Mouse (Mus musculus): ENCODE measurements at regions not wholly inside any gene's neighbourhood (a gene's known extent, or its start where the extent isn't known, plus 50 kb on each side); places are given as distances from the start of the nearest gene placed in this dataset.

- no peak for DNase-seq
Measured at GRCm38 (mm10) chr16:93384039-93384537, 219.8 kb downstream of the Setd4 start.

GRCm38 (mm10) chr16:93382945-93383344 lies 220.9 kb downstream of the Setd4 start:
- no peak for DNase-seq

GRCm38 (mm10) chr16:93380717-93381671 lies 222.9 kb downstream of the Setd4 start:
- no peak for DNase-seq

GRCm38 (mm10) chr16:93380117-93380516 lies 223.7 kb downstream of the Setd4 start:
- DNase-seq = no peak

- DNase-seq = no peak
Measured at GRCm38 (mm10) chr16:93379611-93380010, 224.3 kb downstream of the Setd4 start.

GRCm38 (mm10) chr16:93374669-93375068 lies 229.2 kb downstream of the Setd4 start:
- no peak for DNase-seq

GRCm38 (mm10) chr16:93369766-93370146 lies 234.1 kb downstream of the Setd4 start:
- DNase-seq = no peak

GRCm38 (mm10) chr16:93368824-93369765 lies 234.8 kb downstream of the Setd4 start:
- DNase-seq = no peak

GRCm38 (mm10) chr16:93367995-93368394 lies 235.9 kb downstream of the Setd4 start:
- no peak for DNase-seq

- no peak for DNase-seq
Measured at GRCm38 (mm10) chr16:93367246-93367805, 236.5 kb downstream of the Setd4 start.

- DNase-seq = no peak
Measured at GRCm38 (mm10) chr16:93366383-93366941, 237.4 kb downstream of the Setd4 start.

GRCm38 (mm10) chr16:93365236-93365951 lies 238.5 kb downstream of the Setd4 start:
- no peak for DNase-seq

- no peak for DNase-seq
Measured at GRCm38 (mm10) chr16:93359772-93360171, 244.1 kb downstream of the Setd4 start.

- DNase-seq = no peak
Measured at GRCm38 (mm10) chr16:93358613-93359012, 245.2 kb downstream of the Setd4 start.

GRCm38 (mm10) chr16:93358166-93358565 lies 245.7 kb downstream of the Setd4 start:
- DNase-seq = no peak

GRCm38 (mm10) chr16:93355204-93355899 lies 248.5 kb downstream of the Setd4 start:
- no peak for DNase-seq

GRCm38 (mm10) chr16:93353971-93354370 lies 249.9 kb downstream of the Setd4 start:
- no peak for DNase-seq

- DNase-seq = no peak
Measured at GRCm38 (mm10) chr16:93344555-93344954, 259.3 kb downstream of the Setd4 start.

- no peak for DNase-seq
Measured at GRCm38 (mm10) chr16:93342701-93343100, 261.2 kb downstream of the Setd4 start.

GRCm38 (mm10) chr16:93341791-93342190 lies 262.1 kb downstream of the Setd4 start:
- no peak for DNase-seq

GRCm38 (mm10) chr16:93338806-93339205 lies 265.1 kb downstream of the Setd4 start:
- DNase-seq = no peak
